Mouse (Mus musculus) brain, embryonic 14.5 days (tissue): ENCODE data around the gene Adap1.

Experiments used
- CTCF ChIP-seq: fragments of 200-500 bp; IDR thresholded peaks from 2 replicates; pipeline ENCODE4 v1.5.1; 2012; ENCODE audit warnings: inconsistent platforms, mild to moderate bottlenecking, moderate library complexity, borderline replicate concordance; ENCODE audit not compliant: insufficient read depth, insufficient read length; ENCODE audit errors: extremely low read depth
- POLR2A ChIP-seq: fragments of 200-500 bp; IDR thresholded peaks from 2 replicates; pipeline ENCODE4 v1.6.1; 2012; ENCODE audit warnings: mild to moderate bottlenecking, inconsistent platforms, borderline replicate concordance; ENCODE audit not compliant: poor library complexity, insufficient read depth, insufficient read length, severe bottlenecking; ENCODE audit errors: extremely low read depth

GRCm38 (mm10) chr5:139287099-139287498 is 38.3 kb downstream of the Adap1 start:
- no peak for TF ChIP-seq CTCF
- no peak for TF ChIP-seq POLR2A
